7 mouse cellular contexts compared by ENCODE assay signal in the genomic region with DNA sequence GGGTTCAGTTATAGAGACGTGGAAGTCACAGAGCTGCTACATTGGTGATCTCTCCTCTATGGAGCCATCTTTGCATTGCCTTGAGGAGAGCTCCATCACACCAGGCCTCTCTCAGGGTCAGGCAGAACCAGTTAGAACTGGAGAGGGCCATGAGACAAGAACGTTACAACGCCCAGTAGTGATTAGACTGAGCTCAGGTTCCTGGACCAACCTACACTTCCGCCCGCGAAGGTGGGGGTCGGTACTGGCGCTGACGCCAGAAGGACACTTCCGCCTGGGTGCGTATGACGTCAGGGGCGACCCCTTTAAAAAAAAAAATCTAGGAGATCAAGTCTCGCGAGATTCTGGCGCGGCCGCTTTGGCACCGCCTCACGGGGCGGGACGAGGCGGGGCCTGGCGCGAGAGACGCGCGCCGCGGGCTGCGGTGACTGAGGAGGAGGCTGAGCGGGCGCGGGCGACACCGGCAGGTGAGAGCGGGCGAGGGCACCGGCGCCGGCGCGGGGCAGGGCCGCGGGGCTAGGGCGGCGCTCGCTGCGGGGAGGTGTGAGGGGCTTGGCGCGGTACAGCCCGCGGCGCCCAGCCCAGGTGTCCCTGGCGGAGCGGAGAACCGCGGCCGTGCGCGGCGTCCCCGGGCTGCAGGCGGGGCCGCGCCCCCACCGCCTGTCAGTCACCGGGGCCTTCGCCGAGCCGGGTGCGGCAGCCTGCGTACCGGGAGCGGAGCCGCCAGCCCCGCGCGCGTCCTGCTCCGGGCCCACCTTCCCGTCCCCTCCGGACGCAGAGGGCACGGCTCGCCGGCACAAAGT. TPM values are rescaled to one million over a fixed set of nuclear protein-coding genes. Genes with fewer than 3 reads are reported as not detected.
DNase-seq lines count a peak whose midpoint lies in the region; ATAC-seq and TF ChIP-seq lines count a peak whose summit lies in the region.

A gene (plus strand): TSS at position 415 of the 803 bp plus-strand sequence.

- TF ChIP-seq POLR2A in kidney, adult 2 months (IDR thresholded peaks at IDR 0.05; ENCODE audit: low read depth, low read length): no peak
- peak; percentile 34; the same call in 1 of the 2 replicates for TF ChIP-seq POLR2A in spleen, adult 2 months (IDR thresholded peaks at IDR 0.05; ENCODE audit: low read depth, low read length)

- no peaks in the 10 kb centered on the region for H3K9me3 ChIP-seq in embryonic facial prominence, embryonic 11.5 days (replicated peaks; ENCODE audit: control insufficient read depth, low read length)
- no peaks in the 10 kb centered on the region for H3K9me3 ChIP-seq in limb, embryonic 12.5 days
- H3K9me3 ChIP-seq in midbrain, embryonic 15.5 days: no peaks in the 10 kb centered on the region

- no peaks in the 10 kb centered on the region for H3K27me3 ChIP-seq in embryonic facial prominence, embryonic 11.5 days (ENCODE audit: control insufficient read depth, insufficient read depth, low read length)
- H3K27me3 ChIP-seq in kidney, adult 2 months (replicated peaks; ENCODE audit: control insufficient read depth, insufficient read depth, low read length): no peaks in the 10 kb centered on the region
- no peaks in the 10 kb centered on the region for H3K27me3 ChIP-seq in limb, embryonic 12.5 days
- H3K27me3 ChIP-seq in midbrain, embryonic 15.5 days (replicated peaks): no peaks in the 10 kb centered on the region
- no peaks in the 10 kb centered on the region for H3K27me3 ChIP-seq in spleen, adult 2 months (ENCODE audit: control insufficient read depth, insufficient read depth, low read length)

- ATAC-seq in embryonic facial prominence, embryonic 11.5 days (replicated peaks; ENCODE audit: insufficient number of reproducible peaks, low FRiP score, low TSS enrichment, low read depth): peak; percentile 97
- peak; percentile 95 for ATAC-seq in limb, embryonic 12.5 days (ENCODE audit: insufficient number of reproducible peaks, insufficient read depth, low FRiP score, low TSS enrichment, low read depth)
- ATAC-seq in midbrain, embryonic 15.5 days (replicated peaks): peak; percentile 98

- WGBS in embryonic facial prominence, embryonic 11.5 days: 1% methylated on average over 78 of the region's 87 CpGs
- whole genome bisulfite sequencing in kidney, adult 2 months: 2% methylated on average over 87 of the region's 87 CpGs
- 2% methylated on average over 81 of the region's 87 CpGs for WGBS in limb, embryonic 12.5 days
- WGBS in midbrain, embryonic 15.5 days: 2% methylated on average over 59 of the region's 87 CpGs
- WGBS in spleen, adult 2 months: 2% methylated on average over 82 of the region's 87 CpGs

- no peaks in the 10 kb centered on the region for H3K36me3 ChIP-seq in embryonic facial prominence, embryonic 11.5 days (replicated peaks; ENCODE audit: control insufficient read depth, insufficient read depth, low read depth, low read length)
- no peaks in the 10 kb centered on the region for H3K36me3 ChIP-seq in kidney, adult 2 months (ENCODE audit: control insufficient read depth, insufficient read depth, low read length)
- no peaks in the 10 kb centered on the region for H3K36me3 ChIP-seq in limb, embryonic 12.5 days
- no peaks in the 10 kb centered on the region for H3K36me3 ChIP-seq in midbrain, embryonic 15.5 days (replicated peaks)
- no peaks in the 10 kb centered on the region for H3K36me3 ChIP-seq in spleen, adult 2 months (ENCODE audit: control insufficient read depth, insufficient read depth, low read length)

- peak within 1 kb of the TSS; percentile 87 for H3K4me3 ChIP-seq in embryonic facial prominence, embryonic 11.5 days (ENCODE audit: low read depth, low read length)
- peak within 1 kb of the TSS; percentile 94 for H3K4me3 ChIP-seq in kidney, adult 2 months (ENCODE audit: insufficient read depth, low read depth, low read length)
- peak within 1 kb of the TSS; percentile 91 for H3K4me3 ChIP-seq in limb, embryonic 12.5 days (replicated peaks)
- H3K4me3 ChIP-seq in midbrain, embryonic 15.5 days: peak within 1 kb of the TSS; percentile 65
- peak within 1 kb of the TSS; percentile 85 for H3K4me3 ChIP-seq in spleen, adult 2 months (ENCODE audit: extremely low read depth, insufficient read depth, insufficient read length)

- TF ChIP-seq CTCF in kidney, adult 2 months (conservative IDR thresholded peaks at IDR 0.05; ENCODE audit: insufficient read depth, insufficient read length, low read depth, low read length): no peak
- TF ChIP-seq CTCF in spleen, adult 2 months (IDR thresholded peaks at IDR 0.05; ENCODE audit: extremely low read depth, insufficient read depth, insufficient read length, insufficient replicate concordance): no peak

- H3K9ac ChIP-seq in embryonic facial prominence, embryonic 11.5 days (replicated peaks; ENCODE audit: low read length): peak within 1 kb of the TSS; percentile 79
- H3K9ac ChIP-seq in limb, embryonic 12.5 days (replicated peaks): peak within 1 kb of the TSS; percentile 84
- peak within 1 kb of the TSS; percentile 69 for H3K9ac ChIP-seq in midbrain, embryonic 15.5 days

- peak within 1 kb of the TSS; percentile 72 for H3K4me2 ChIP-seq in embryonic facial prominence, embryonic 11.5 days (ENCODE audit: low read depth, low read length)
- peak within 1 kb of the TSS; percentile 56 for H3K4me2 ChIP-seq in limb, embryonic 12.5 days
- peak within 1 kb of the TSS; percentile 61 for H3K4me2 ChIP-seq in midbrain, embryonic 15.5 days

- peak; percentile 96 for DNase-seq in adrenal gland, postnatal 14 days
- peak; percentile 97 for DNase-seq in embryonic facial prominence, embryonic 11.5 days (ENCODE audit: low spot score)
- DNase-seq in heart, adult 18-20 months: peak; percentile 94 to 96
- DNase-seq in kidney, adult 2 months: peak; percentile 96
- peak; percentile 91 to 92 for DNase-seq in spleen, adult 2 months (ENCODE audit: low read depth in 1 of 2, low spot score in 2 of 2)

- peak within 1 kb of the TSS; percentile 20; the same call in 1 of the 2 replicates for H3K27ac ChIP-seq in embryonic facial prominence, embryonic 11.5 days (replicated peaks; ENCODE audit: low read depth, low read length)
- H3K27ac ChIP-seq in kidney, adult 2 months (ENCODE audit: insufficient read depth, low read depth, low read length): peak within 1 kb of the TSS; percentile 79
- peak within 1 kb of the TSS; percentile 80 for H3K27ac ChIP-seq in limb, embryonic 12.5 days
- H3K27ac ChIP-seq in midbrain, embryonic 15.5 days: peak within 1 kb of the TSS; percentile 88
- peak within 1 kb of the TSS; percentile 42 for H3K27ac ChIP-seq in spleen, adult 2 months (ENCODE audit: insufficient read depth, low read length)

- no peaks in the 10 kb centered on the region for H3K4me1 ChIP-seq in embryonic facial prominence, embryonic 11.5 days (ENCODE audit: control insufficient read depth, insufficient read depth, low read length)
- H3K4me1 ChIP-seq in kidney, adult 2 months (ENCODE audit: control insufficient read depth, insufficient read depth, low read length): peaks cover 11% of the 10 kb centered on the region; the same call in 1 of the 2 replicates
- H3K4me1 ChIP-seq in limb, embryonic 12.5 days (replicated peaks): peaks cover 16% of the 10 kb centered on the region; the same call in 1 of the 2 replicates
- peaks cover 12% of the 10 kb centered on the region for H3K4me1 ChIP-seq in midbrain, embryonic 15.5 days
- H3K4me1 ChIP-seq in spleen, adult 2 months (ENCODE audit: control insufficient read depth, insufficient read depth, insufficient read length): no peaks in the 10 kb centered on the region

RNA-seq across cellular contexts. Expression of the gene that starts here (rescaled TPM):
- total RNA-seq in adrenal gland, postnatal 14 days (2021): 17.8 and 18.9 TPM in 2 replicates
- polyA plus RNA-seq in embryonic facial prominence, embryonic 11.5 days (2014; fragmentation: Nextera tagmentation; extraction: Ambion mirVana): 21.4 and 24.8 TPM in 2 replicates
- total RNA-seq in heart, adult 18-20 months (2021): 10 to 100 TPM; 12.8 to 13.7 TPM
- polyA plus RNA-seq in kidney, adult 2 months (2012; rRNA removed): 3.9 and 4.3 TPM in 2 replicates
- polyA plus RNA-seq in limb, embryonic 12.5 days (2016; fragmentation: Nextera tagmentation; extraction: Ambion mirVana): 21.8 and 22.6 TPM in 2 replicates
- polyA plus RNA-seq in midbrain, embryonic 15.5 days (2015; fragmentation: Nextera tagmentation; extraction: Ambion mirVana): 15.4 and 16.3 TPM in 2 replicates
- 1.2 and 1.4 TPM in 2 replicates for polyA plus RNA-seq in spleen, adult 2 months (2012; rRNA removed)

Comparison
In these comparisons a context has a peak if more than half of its experiments do, and no peak if none do; other contexts are left out.
1. Peak in every context shown above with its lines: DNase-seq, ATAC-seq, H3K4me3 ChIP-seq and H3K27ac ChIP-seq.
2. H3K27ac ChIP-seq: peak in every context shown above with its lines; median percentile 88 in midbrain, embryonic 15.5 days; 80 in limb, embryonic 12.5 days; 79 in kidney, adult 2 months; 42 in spleen, adult 2 months; 20 in embryonic facial prominence, embryonic 11.5 days.